Mouse (Mus musculus) subcutaneous adipose tissue, adult 2 months (tissue): ENCODE measurements around the gene Neto2. TPM values are rescaled to one million over a fixed set of nuclear protein-coding genes. Genes with fewer than 3 reads are reported as not detected.

ENCODE experiments used
- polyA plus RNA-seq: library from polyadenylated mRNA; depleted of rRNA; stranded (reverse); fragments of >200 nt; gene quantifications from 2 replicates; pipeline ENCODE4 v1.2.3, GENCODE M21; 2012; ENCODE audit warnings: low replicate concordance; rRNA removed

The Neto2 gene
- 0.24 and 2.8 TPM in 2 replicates for polyA plus RNA-seq

GRCm38 (mm10) chr8:85700751-85701351 lies at the start of gene Neto2:
Neto2 (minus strand) TSS chr8:85700924.

Other genes with a start within 250 kb of the Neto2 start
- gene Gpt2, start 208.3 kb downstream of the Neto2 start, polyA plus RNA-seq = 72.9 and 173 TPM in 2 replicates
- 12.6 and 13.4 TPM in 2 replicates for gene Dnaja2, start 145.6 kb downstream of the Neto2 start, polyA plus RNA-seq
- gene Itfg1, start 140.0 kb upstream of the Neto2 start, polyA plus RNA-seq = 24.8 and 32.2 TPM in 2 replicates
- gene Phkb, start 140.0 kb upstream of the Neto2 start, polyA plus RNA-seq = 14.7 and 15.4 TPM in 2 replicates